Mouse (Mus musculus) adrenal gland (tissue): ENCODE measurements around the gene Dnajb4.
"Not testable (repeated sequence)": the region's sequence is repeated elsewhere in the genome, so short reads cannot be mapped to it uniquely, and the experiment has no call there.

Experiments
- intact Hi-C: fragments of 180-260 bp; cut with DNase I; formaldehyde crosslinking; loops from one replicate; pipeline ENCODE4 v1.15.1; 2025

The Dnajb4 gene

GRCm38 (mm10) chr3:152209177-152209966, 730 bp downstream of the Dnajb4 start:
- intact Hi-C loops = no loop called here

GRCm38 (mm10) chr3:152208096-152208885, 1.8 kb downstream of the Dnajb4 start:
- intact Hi-C loops = no loop called here

- intact Hi-C loops = no loop called here
Measured at GRCm38 (mm10) chr3:152207156-152207555, 2.9 kb downstream of the Dnajb4 start.

GRCm38 (mm10) chr3:152204577-152204976, 5.5 kb downstream of the Dnajb4 start:
- intact Hi-C loops = no loop called here

GRCm38 (mm10) chr3:152203996-152204395, 6.1 kb downstream of the Dnajb4 start:
- intact Hi-C loops = no loop called here

- intact Hi-C loops = no loop called here
Measured at GRCm38 (mm10) chr3:152203411-152203810, 6.7 kb downstream of the Dnajb4 start.

GRCm38 (mm10) chr3:152202942-152203341, 7.2 kb downstream of the Dnajb4 start:
- intact Hi-C loops = no loop called here

GRCm38 (mm10) chr3:152201651-152202050, 8.5 kb downstream of the Dnajb4 start:
- intact Hi-C loops = no loop called here

- intact Hi-C loops = no loop called here
Measured at GRCm38 (mm10) chr3:152201181-152201580, 8.9 kb downstream of the Dnajb4 start.

GRCm38 (mm10) chr3:152199125-152199524, 11.0 kb downstream of the Dnajb4 start:
- intact Hi-C loops = no loop called here

GRCm38 (mm10) chr3:152197246-152197645, 12.9 kb downstream of the Dnajb4 start:
- intact Hi-C loops = not testable (repeated sequence)

- intact Hi-C loops = loop anchor here (2.0 to 5.0 kb wide), 2 partner anchors 17 to 81 kb away; partner anchors contain the start of genes Dnajb4 and Fubp1
Measured at GRCm38 (mm10) chr3:152193635-152194097, 16.4 kb downstream of the Dnajb4 start.

GRCm38 (mm10) chr3:152193177-152193576, 16.9 kb downstream of the Dnajb4 start:
- intact Hi-C loops = loop anchor here (2.0 to 5.0 kb wide), 2 partner anchors 18 to 81 kb away; partner anchors contain the start of genes Dnajb4 and Fubp1

GRCm38 (mm10) chr3:152192238-152192931, 17.7 kb downstream of the Dnajb4 start:
- intact Hi-C loops = loop anchor here (2.0 to 5.0 kb wide), 2 partner anchors 18 to 80 kb away; partner anchors contain the start of genes Dnajb4 and Fubp1

GRCm38 (mm10) chr3:152191791-152192237, 18.3 kb downstream of the Dnajb4 start:
- intact Hi-C loops = loop anchor here (2.0 to 5.0 kb wide), 2 partner anchors 19 to 80 kb away; partner anchors contain the start of genes Dnajb4 and Fubp1

- intact Hi-C loops = loop anchor here (5.0 kb wide), 1 partner anchor 79 kb away; no protein-coding TSS in a partner anchor
Measured at GRCm38 (mm10) chr3:152190679-152191477, 19.2 kb downstream of the Dnajb4 start.

- intact Hi-C loops = no loop called here
Measured at GRCm38 (mm10) chr3:152189306-152189705, 20.8 kb downstream of the Dnajb4 start.

- intact Hi-C loops = no loop called here
Measured at GRCm38 (mm10) chr3:152186106-152186505, 24.0 kb downstream of the Dnajb4 start.

GRCm38 (mm10) chr3:152183522-152183921, 26.6 kb downstream of the Dnajb4 start:
- intact Hi-C loops = no loop called here

GRCm38 (mm10) chr3:152180624-152181023, 29.5 kb downstream of the Dnajb4 start:
- intact Hi-C loops = no loop called here
